Mouse (Mus musculus) forebrain, embryonic 14.5 days (tissue): ENCODE data around the gene Rps6ka1. TPM values are rescaled to one million over a fixed set of nuclear protein-coding genes. Genes with fewer than 3 reads are reported as not detected.

Experiments
- ATAC-seq: fragments of 200-750 bp; cut with Nextera tagmentation; 2 replicates; pipeline ENCODE4 v1.8.0; 2017; ENCODE audit warnings: mild to moderate bottlenecking, moderate library complexity
- DNase-seq: peaks from one replicate; pipeline ENCODE4 v3.0.0-alpha.2; 2015; ENCODE audit warnings: low spot score
- H3K27ac ChIP-seq: fragments of 300-500 bp; sonication (generic); 2 replicates; pipeline ENCODE4 v1.5.1; 2014; ENCODE audit warnings: low read depth, mild to moderate bottlenecking, control low read depth, low read length, moderate library complexity
- H3K27me3 ChIP-seq: fragments of 300-500 bp; sonication (generic); replicated peaks from 2 replicates; pipeline ENCODE4 v1.6.1; 2014; ENCODE audit warnings: low read length, control low read depth, mixed read lengths; ENCODE audit not compliant: control insufficient read depth, insufficient read depth
- H3K36me3 ChIP-seq: fragments of 300-500 bp; sonication (generic); 2 replicates; pipeline ENCODE4 v1.6.1; 2014; ENCODE audit warnings: low read length, control low read depth; ENCODE audit not compliant: control insufficient read depth, insufficient read depth
- H3K4me1 ChIP-seq: fragments of 300-500 bp; sonication (generic); 2 replicates; pipeline ENCODE4 v1.6.1; 2014; ENCODE audit warnings: antibody characterized with exemption, low read length, control low read depth; ENCODE audit not compliant: control insufficient read depth, insufficient read depth
- H3K4me2 ChIP-seq: fragments of 300-500 bp; sonication (generic); 2 replicates; pipeline ENCODE4 v1.6.1; 2014; ENCODE audit warnings: mild to moderate bottlenecking, control low read depth, low read length
- H3K4me3 ChIP-seq: fragments of 300-500 bp; sonication (generic); 2 replicates; pipeline ENCODE4 v1.5.1; 2014; ENCODE audit warnings: low read depth, low read length, control low read depth
- H3K9ac ChIP-seq: fragments of 300-500 bp; sonication (generic); 2 replicates; pipeline ENCODE4 v1.6.1; 2014; ENCODE audit warnings: mild to moderate bottlenecking, low read length, control low read depth, moderate library complexity
- H3K9me3 ChIP-seq: fragments of 300-500 bp; sonication (generic); replicated peaks from 2 replicates; pipeline ENCODE4 v1.6.1; 2016; ENCODE audit warnings: low read length, control low read depth, mixed read lengths; ENCODE audit not compliant: control insufficient read depth
- whole genome bisulfite sequencing: fragments of 180-500 bp; shearing (Covaris S2); extraction: QIAGEN DNeasy Blood & Tissue Kit; methylation state at CpG from one replicate; pipeline ENCODE4 v1.1.7; 2014; 5-methylcytosine and 5-hydroxymethylcytosine counted together
- polyA plus RNA-seq: library from polyadenylated mRNA; unstranded; fragments of >200 nt; fragmentation: Nextera tagmentation; extraction: Ambion mirVana; gene quantifications from 2 replicates; pipeline ENCODE4 v1.2.1, GENCODE M21; 2014

Gene Rps6ka1
- polyA plus RNA-seq, 1 experiment from 2014 or later: 13.5 TPM

GRCm38 (mm10) chr4:133827354-133827753 is 60.2 kb downstream of the Rps6ka1 start:
- no peak overlapping the region for H3K4me2 ChIP-seq
- 83% methylated on average over 6 of the region's 6 CpGs for WGBS
- ATAC-seq: no peak

GRCm38 (mm10) chr4:133825731-133826130 is 61.9 kb downstream of the Rps6ka1 start:
- Histone ChIP-seq H3K27ac (no peak overlapping the region), H3K4me3 (no peak overlapping the region), H3K27me3 (no peaks in the 10 kb centered on the region), H3K4me1 (0 out of 2 replicates have a peak, but pooled peaks cover 4% of the 10 kb centered on the region), H3K9me3 (no peaks in the 10 kb centered on the region), H3K9ac (no peak overlapping the region), H3K4me2 (no peak overlapping the region), H3K36me3 (no peaks in the 10 kb centered on the region)
- WGBS: 54% methylated on average over 3 of the region's 3 CpGs
- no peak for ATAC-seq
- DNase-seq: no peak

More at GRCm38 (mm10) chr4:133827354-133827753, 60.2 kb downstream of the Rps6ka1 start:
- Histone ChIP-seq H3K9ac (no peak overlapping the region), H3K4me1 (0 out of 2 replicates have a peak, but pooled peaks cover 4% of the 10 kb centered on the region), H3K4me3 (no peak overlapping the region), H3K27me3 (no peaks in the 10 kb centered on the region), H3K36me3 (no peaks in the 10 kb centered on the region), H3K27ac (no peak overlapping the region), H3K9me3 (no peaks in the 10 kb centered on the region)
- no peak for DNase-seq

GRCm38 (mm10) chr4:133820806-133821560 is 66.6 kb downstream of the Rps6ka1 start:
- Histone ChIP-seq H3K9me3 (no peaks in the 10 kb centered on the region), H3K9ac (no peak overlapping the region), H3K27ac (no peak overlapping the region), H3K27me3 (no peaks in the 10 kb centered on the region), H3K4me2 (no peak overlapping the region), H3K4me1 (peaks cover 4% of the 10 kb centered on the region; the same call in 1 of the 2 replicates), H3K4me3 (no peak overlapping the region), H3K36me3 (no peaks in the 10 kb centered on the region)
- ATAC-seq (no peak), DNase-seq (no peak)
- WGBS: 38% methylated on average over 9 of the region's 9 CpGs

- Histone ChIP-seq H3K4me3 (no peak overlapping the region), H3K4me1 (peaks cover 5% of the 10 kb centered on the region; the same call in 1 of the 2 replicates), H3K9me3 (no peaks in the 10 kb centered on the region), H3K27ac (no peak overlapping the region), H3K36me3 (no peaks in the 10 kb centered on the region), H3K9ac (no peak overlapping the region), H3K4me2 (no peak overlapping the region), H3K27me3 (no peaks in the 10 kb centered on the region)
- no peak for ATAC-seq
- WGBS: 52% methylated on average over 4 of the region's 4 CpGs
- DNase-seq: no peak
Observed at GRCm38 (mm10) chr4:133820166-133820565, 67.4 kb downstream of the Rps6ka1 start.

- no peak overlapping the region for H3K27ac ChIP-seq
- H3K4me3 ChIP-seq: no peak overlapping the region
- H3K9ac ChIP-seq: no peak overlapping the region
- H3K4me2 ChIP-seq: no peak overlapping the region
- 87% methylated on average over 5 of the region's 5 CpGs for WGBS
- no peaks in the 10 kb centered on the region for H3K36me3 ChIP-seq
- no peaks in the 10 kb centered on the region for H3K27me3 ChIP-seq
- no peak for ATAC-seq
- DNase-seq: no peak
- H3K4me1 ChIP-seq: peaks cover 12% of the 10 kb centered on the region; the same call in 1 of the 2 replicates
- H3K9me3 ChIP-seq: no peaks in the 10 kb centered on the region
Observed at GRCm38 (mm10) chr4:133817356-133817755, 70.2 kb downstream of the Rps6ka1 start.

- Histone ChIP-seq H3K36me3 (no peaks in the 10 kb centered on the region), H3K9me3 (no peaks in the 10 kb centered on the region), H3K27me3 (no peaks in the 10 kb centered on the region), H3K4me2 (no peak overlapping the region), H3K9ac (no peak overlapping the region), H3K4me3 (no peak overlapping the region), H3K27ac (no peak overlapping the region), H3K4me1 (peaks cover 12% of the 10 kb centered on the region; the same call in 1 of the 2 replicates)
- DNase-seq: no peak
- no peak for ATAC-seq
- 31% methylated on average over 7 of the region's 7 CpGs for WGBS
Observed at GRCm38 (mm10) chr4:133816504-133816875, 71.1 kb downstream of the Rps6ka1 start.

GRCm38 (mm10) chr4:133815635-133816503 is 71.7 kb downstream of the Rps6ka1 start:
- Histone ChIP-seq H3K27ac (no peak overlapping the region), H3K9me3 (no peaks in the 10 kb centered on the region), H3K4me1 (peaks cover 12% of the 10 kb centered on the region; the same call in 1 of the 2 replicates), H3K9ac (0 out of 2 replicates have a peak overlapping the region, but pooled peaks have one; percentile 21), H3K4me2 (no peak overlapping the region; the same call in 1 of the 2 replicates), H3K36me3 (no peaks in the 10 kb centered on the region), H3K27me3 (no peaks in the 10 kb centered on the region), H3K4me3 (no peak overlapping the region)
- 5% methylated on average over 16 of the region's 16 CpGs for WGBS
- DNase-seq (peak; percentile 30), ATAC-seq (no peak)

GRCm38 (mm10) chr4:133814804-133815515 is 72.6 kb downstream of the Rps6ka1 start:
- Histone ChIP-seq H3K4me1 (peaks cover 12% of the 10 kb centered on the region; the same call in 1 of the 2 replicates), H3K9me3 (no peaks in the 10 kb centered on the region), H3K27ac (peak overlapping the region; percentile 100), H3K27me3 (no peaks in the 10 kb centered on the region), H3K36me3 (no peaks in the 10 kb centered on the region), H3K4me2 (peak overlapping the region; percentile 62), H3K9ac (peak overlapping the region; percentile 85), H3K4me3 (peak overlapping the region; percentile 63)
- WGBS: 3% methylated on average over 25 of the region's 25 CpGs
- ATAC-seq (no peak), DNase-seq (peak; percentile 27)
